Mouse (Mus musculus): ENCODE results near the gene Pou6f1. TPM values are rescaled to one million over a fixed set of nuclear protein-coding genes. Genes with fewer than 3 reads are reported as not detected.

Gene Pou6f1
- polyA plus RNA-seq, 1 experiment from 2014 or later, result 2.6 TPM

- H3K27me3 ChIP-seq (ENCODE audit: control insufficient read depth, insufficient read depth, low read length), result no peaks in the 10 kb centered on the region
- no peak overlapping the region for H3K27ac ChIP-seq (replicated peaks)
- no peaks in the 10 kb centered on the region for H3K9me3 ChIP-seq (ENCODE audit: control insufficient read depth, low read length)
- no peak overlapping the region for H3K4me3 ChIP-seq (ENCODE audit: low read depth, low read length)
- no peaks in the 10 kb centered on the region; the same call in 1 of the 2 replicates for H3K36me3 ChIP-seq (ENCODE audit: control insufficient read depth, insufficient read depth, low read length)
- H3K4me1 ChIP-seq (replicated peaks; ENCODE audit: control insufficient read depth, insufficient read depth), result peaks cover 2% of the 10 kb centered on the region; the same call in 1 of the 2 replicates
- DNase-seq (ENCODE audit: low spot score) (no peak), ATAC-seq (ENCODE audit: low FRiP score, low TSS enrichment) (no peak)
- no peak overlapping the region for H3K9ac ChIP-seq (ENCODE audit: low read length)
- 89% methylated on average over 10 of the region's 10 CpGs for WGBS
- no peak overlapping the region for H3K4me2 ChIP-seq (replicated peaks; ENCODE audit: low read depth)
- TF ChIP-seq CTCF (IDR thresholded peaks at IDR 0.05; ENCODE audit: low read depth), result no peak
- no peak for TF ChIP-seq EP300 (optimal IDR thresholded peaks at IDR 0.05)
These were observed 19.7 kb downstream of the Pou6f1 start for GRCm38 (mm10) chr15:100580108-100580507.

GRCm38 (mm10) chr15:100577972-100578371 is 21.8 kb downstream of the Pou6f1 start:
- Histone ChIP-seq H3K4me2 (replicated peaks; ENCODE audit: low read depth) (no peak overlapping the region), H3K9me3 (ENCODE audit: control insufficient read depth, low read length) (no peaks in the 10 kb centered on the region), H3K4me1 (replicated peaks; ENCODE audit: control insufficient read depth, insufficient read depth) (peaks cover 3% of the 10 kb centered on the region; the same call in 1 of the 2 replicates), H3K27me3 (ENCODE audit: control insufficient read depth, insufficient read depth, low read length) (no peaks in the 10 kb centered on the region), H3K36me3 (ENCODE audit: control insufficient read depth, insufficient read depth, low read length) (no peaks in the 10 kb centered on the region; the same call in 1 of the 2 replicates), H3K9ac (ENCODE audit: low read length) (no peak overlapping the region), H3K4me3 (ENCODE audit: low read depth, low read length) (no peak overlapping the region), H3K27ac (replicated peaks) (no peak overlapping the region)
- 76% methylated on average over 16 of the region's 16 CpGs for WGBS
- no peak for TF ChIP-seq CTCF (IDR thresholded peaks at IDR 0.05; ENCODE audit: low read depth)
- TF ChIP-seq EP300 (optimal IDR thresholded peaks at IDR 0.05), result no peak
- DNase-seq (ENCODE audit: low spot score), result no peak
- ATAC-seq (ENCODE audit: low FRiP score, low TSS enrichment), result no peak

GRCm38 (mm10) chr15:100576810-100577209 is 23.0 kb downstream of the Pou6f1 start:
- H3K9ac ChIP-seq (ENCODE audit: low read length), result no peak overlapping the region
- WGBS, result 72% methylated on average over 6 of the region's 6 CpGs
- no peak overlapping the region for H3K4me3 ChIP-seq (ENCODE audit: low read depth, low read length)
- no peak overlapping the region for H3K27ac ChIP-seq (replicated peaks)
- H3K4me2 ChIP-seq (replicated peaks; ENCODE audit: low read depth), result no peak overlapping the region
- TF ChIP-seq CTCF (IDR thresholded peaks at IDR 0.05; ENCODE audit: low read depth) (no peak), EP300 (optimal IDR thresholded peaks at IDR 0.05) (no peak)
- H3K4me1 ChIP-seq (replicated peaks; ENCODE audit: control insufficient read depth, insufficient read depth), result peaks cover 3% of the 10 kb centered on the region; the same call in 1 of the 2 replicates
- ATAC-seq (ENCODE audit: low FRiP score, low TSS enrichment), result no peak
- H3K27me3 ChIP-seq (ENCODE audit: control insufficient read depth, insufficient read depth, low read length), result no peaks in the 10 kb centered on the region
- no peaks in the 10 kb centered on the region; the same call in 1 of the 2 replicates for H3K36me3 ChIP-seq (ENCODE audit: control insufficient read depth, insufficient read depth, low read length)
- no peaks in the 10 kb centered on the region for H3K9me3 ChIP-seq (ENCODE audit: control insufficient read depth, low read length)
- no peak for DNase-seq (ENCODE audit: low spot score)

- 88% methylated on average over 6 of the region's 6 CpGs for WGBS
- peaks cover 3% of the 10 kb centered on the region; the same call in 1 of the 2 replicates for H3K4me1 ChIP-seq (replicated peaks; ENCODE audit: control insufficient read depth, insufficient read depth)
- H3K9ac ChIP-seq (ENCODE audit: low read length), result no peak overlapping the region
- no peak overlapping the region for H3K4me3 ChIP-seq (ENCODE audit: low read depth, low read length)
- DNase-seq (ENCODE audit: low spot score), result no peak
- H3K27ac ChIP-seq (replicated peaks), result no peak overlapping the region
- no peak overlapping the region for H3K4me2 ChIP-seq (replicated peaks; ENCODE audit: low read depth)
- no peaks in the 10 kb centered on the region for H3K9me3 ChIP-seq (ENCODE audit: control insufficient read depth, low read length)
- no peaks in the 10 kb centered on the region; the same call in 1 of the 2 replicates for H3K36me3 ChIP-seq (ENCODE audit: control insufficient read depth, insufficient read depth, low read length)
- ATAC-seq (ENCODE audit: low FRiP score, low TSS enrichment), result no peak
- no peak for TF ChIP-seq CTCF (IDR thresholded peaks at IDR 0.05; ENCODE audit: low read depth)
- no peak for TF ChIP-seq EP300 (optimal IDR thresholded peaks at IDR 0.05)
- no peaks in the 10 kb centered on the region for H3K27me3 ChIP-seq (ENCODE audit: control insufficient read depth, insufficient read depth, low read length)
These were observed 23.4 kb downstream of the Pou6f1 start for GRCm38 (mm10) chr15:100576392-100576791.

GRCm38 (mm10) chr15:100575366-100575765 is 24.4 kb downstream of the Pou6f1 start:
- 86% methylated on average over 12 of the region's 12 CpGs for WGBS

GRCm38 (mm10) chr15:100574378-100574777 is 25.4 kb downstream of the Pou6f1 start:
- Histone ChIP-seq H3K4me1 (replicated peaks; ENCODE audit: control insufficient read depth, insufficient read depth) (peaks cover 3% of the 10 kb centered on the region; the same call in 1 of the 2 replicates), H3K36me3 (ENCODE audit: control insufficient read depth, insufficient read depth, low read length) (no peaks in the 10 kb centered on the region; the same call in 1 of the 2 replicates), H3K4me2 (replicated peaks; ENCODE audit: low read depth) (no peak overlapping the region), H3K9ac (ENCODE audit: low read length) (no peak overlapping the region), H3K4me3 (ENCODE audit: low read depth, low read length) (no peak overlapping the region), H3K27ac (replicated peaks) (peak overlapping the region; percentile 61), H3K9me3 (ENCODE audit: control insufficient read depth, low read length) (no peaks in the 10 kb centered on the region), H3K27me3 (ENCODE audit: control insufficient read depth, insufficient read depth, low read length) (no peaks in the 10 kb centered on the region)
- no peak for TF ChIP-seq CTCF (IDR thresholded peaks at IDR 0.05; ENCODE audit: low read depth)
- no peak for TF ChIP-seq EP300 (optimal IDR thresholded peaks at IDR 0.05)
- WGBS, result 73% methylated on average over 2 of the region's 2 CpGs
- peak; percentile 41; the same call in 1 of the 2 replicates for ATAC-seq (ENCODE audit: low FRiP score, low TSS enrichment)
- DNase-seq (ENCODE audit: low spot score), result no peak

More at GRCm38 (mm10) chr15:100575366-100575765, 24.4 kb downstream of the Pou6f1 start:
- H3K27ac ChIP-seq (replicated peaks), result peak overlapping the region; percentile 65; the same call in 1 of the 2 replicates
- H3K4me3 ChIP-seq (ENCODE audit: low read depth, low read length), result no peak overlapping the region
- H3K9me3 ChIP-seq (ENCODE audit: control insufficient read depth, low read length), result no peaks in the 10 kb centered on the region
- no peaks in the 10 kb centered on the region for H3K27me3 ChIP-seq (ENCODE audit: control insufficient read depth, insufficient read depth, low read length)
- H3K4me2 ChIP-seq (replicated peaks; ENCODE audit: low read depth), result no peak overlapping the region
- H3K36me3 ChIP-seq (ENCODE audit: control insufficient read depth, insufficient read depth, low read length), result no peaks in the 10 kb centered on the region; the same call in 1 of the 2 replicates
- ATAC-seq (ENCODE audit: low FRiP score, low TSS enrichment) (no peak), DNase-seq (ENCODE audit: low spot score) (no peak)
- peaks cover 3% of the 10 kb centered on the region; the same call in 1 of the 2 replicates for H3K4me1 ChIP-seq (replicated peaks; ENCODE audit: control insufficient read depth, insufficient read depth)
- TF ChIP-seq EP300 (optimal IDR thresholded peaks at IDR 0.05) (no peak), CTCF (IDR thresholded peaks at IDR 0.05; ENCODE audit: low read depth) (no peak)
- no peak overlapping the region; the same call in 1 of the 2 replicates for H3K9ac ChIP-seq (ENCODE audit: low read length)

Measured in stomach, postnatal 0 days (tissue).